In genomic region chr10:82170808-82171207, GRCm38 (mm10) we compare ENCODE assay signal across 11 mouse cellular contexts. TPM values are rescaled to one million over a fixed set of nuclear protein-coding genes. Genes with fewer than 3 reads are reported as not detected.
DNase-seq lines count a peak whose midpoint lies in the region; ATAC-seq and TF ChIP-seq lines count a peak whose summit lies in the region.
"Had no signal": no experiment of that assay in that cellular context is flagged by ENCODE, and none has a peak within 500 bp of the region (broad histone marks: within the 10 kb centered on the region; RNA-seq: fewer than 3 reads in every experiment).

No protein-coding gene starts in this region.

- TF ChIP-seq CTCF in gastrocnemius, adult 2 months (IDR thresholded peaks at IDR 0.05): peak; percentile 77
- peak; percentile 60 for TF ChIP-seq CTCF in lung, embryonic 14.5 days (IDR thresholded peaks at IDR 0.05; ENCODE audit: low read depth)

- DNase-seq in gastrocnemius, adult 2 months: no peak
- no peak for DNase-seq in gastrocnemius, postnatal 14 days
- DNase-seq in lung, embryonic 14.5 days: peak; percentile 72
- DNase-seq in lung, adult 18-20 months: no peak
- peak; percentile 58 for DNase-seq in adipocyte (ENCODE audit: low spot score)
- peak; percentile 81 for DNase-seq in retina, embryonic 14.5 days (ENCODE audit: low spot score)
- no peak for DNase-seq in adrenal gland, adult 8-10 months
- no peak for DNase-seq in left cerebral cortex, adult 8-10 months (ENCODE audit: low spot score in 2 of 2)
- DNase-seq: liver, embryonic 13.5 days; spleen, adult 18-20 months had no signal

- no peaks in the 10 kb centered on the region for H3K27me3 ChIP-seq in lung, embryonic 14.5 days (ENCODE audit: insufficient read depth, low read length)
- H3K27me3 ChIP-seq: liver, embryonic 13.5 days had no signal

- no peak overlapping the region for H3K4me2 ChIP-seq in lung, embryonic 14.5 days
- H3K4me2 ChIP-seq: liver, embryonic 13.5 days had no signal

- H3K27ac ChIP-seq in gastrocnemius, adult 2 months: no peak overlapping the region
- no peak overlapping the region for H3K27ac ChIP-seq in lung, embryonic 14.5 days (ENCODE audit: low read depth)
- H3K27ac ChIP-seq: liver, embryonic 13.5 days had no signal

- no peak overlapping the region for H3K4me3 ChIP-seq in gastrocnemius, adult 2 months
- no peak overlapping the region for H3K4me3 ChIP-seq in lung, embryonic 14.5 days (ENCODE audit: low read depth, low read length)
- H3K4me3 ChIP-seq: liver, embryonic 13.5 days had no signal

- no peak overlapping the region for H3K9ac ChIP-seq in lung, embryonic 14.5 days
- H3K9ac ChIP-seq: liver, embryonic 13.5 days had no signal

- H3K4me1 ChIP-seq in lung, embryonic 14.5 days (ENCODE audit: insufficient read depth): no peaks in the 10 kb centered on the region
- H3K4me1 ChIP-seq: liver, embryonic 13.5 days had no signal

- intact Hi-C loops in gastrocnemius, adult 2 months (cut with DNase I): loop anchor here (5.0 to 10.0 kb wide), 3 partner anchors 526 to 666 kb away; partner anchors contain the start of genes BC025920, Gm10778 and S1pr4
- intact Hi-C loops in gastrocnemius, postnatal 14 days (cut with DNase I; ENCODE audit: low total_unique reads): loop anchor here (10.0 kb wide), 1 partner anchor 546 kb away; the partner anchor contains the start of genes Ankrd24 and Sirt6

- WGBS in lung, embryonic 14.5 days: 49% methylated on average over 2 of the region's 2 CpGs

- H3K36me3 ChIP-seq in lung, embryonic 14.5 days (ENCODE audit: insufficient read depth): no peaks in the 10 kb centered on the region
- H3K36me3 ChIP-seq: liver, embryonic 13.5 days had no signal

- H3K9me3 ChIP-seq in lung, embryonic 14.5 days (ENCODE audit: low read depth, low read length): no peaks in the 10 kb centered on the region; the same call in 1 of the 2 replicates
- H3K9me3 ChIP-seq: liver, embryonic 13.5 days had no signal

- no peak for ATAC-seq in lung, embryonic 14.5 days (ENCODE audit: insufficient read depth)
- ATAC-seq: activated CD4-positive, CD25-positive, alpha-beta regulatory T cell, adult 4 months had no signal

RNA-seq across cellular contexts. Expression of gene AU041133, which starts 43.0 kb away (rescaled TPM):
- total RNA-seq in gastrocnemius, adult 2 months (2021): under 1 TPM; 0.67 to 0.77 TPM
- 1 to 10 TPM; 1.9 to 2.0 TPM for total RNA-seq in gastrocnemius, postnatal 14 days (2021)
- 5.8 and 7.5 TPM in 2 replicates for polyA plus RNA-seq in lung, embryonic 14.5 days (2014; fragmentation: Nextera tagmentation; extraction: Ambion mirVana)
- total RNA-seq in adrenal gland, adult 8-10 months (2022): 1 to 10 TPM; 3.8 to 9.4 (median 6.9) TPM
- 10 to 100 TPM in 1 of 4 experiments, 1 to 10 TPM in 3; 7.9 to 10.3 (median 8.3) TPM for total RNA-seq in left cerebral cortex, adult 8-10 months (2022)

Comparison
In these comparisons a context has a peak if more than half of its experiments do, and no peak if none do; other contexts are left out.
1. DNase-seq: peak in lung, embryonic 14.5 days (single experiment), adipocyte (single experiment) and retina, embryonic 14.5 days (single experiment); none in gastrocnemius, adult 2 months (single experiment), gastrocnemius, postnatal 14 days (single experiment), lung, adult 18-20 months (0 of 2), adrenal gland, adult 8-10 months (single experiment) and left cerebral cortex, adult 8-10 months (0 of 2).